Mouse (Mus musculus): ENCODE measurements around the gene Arid3a.

DNA sequence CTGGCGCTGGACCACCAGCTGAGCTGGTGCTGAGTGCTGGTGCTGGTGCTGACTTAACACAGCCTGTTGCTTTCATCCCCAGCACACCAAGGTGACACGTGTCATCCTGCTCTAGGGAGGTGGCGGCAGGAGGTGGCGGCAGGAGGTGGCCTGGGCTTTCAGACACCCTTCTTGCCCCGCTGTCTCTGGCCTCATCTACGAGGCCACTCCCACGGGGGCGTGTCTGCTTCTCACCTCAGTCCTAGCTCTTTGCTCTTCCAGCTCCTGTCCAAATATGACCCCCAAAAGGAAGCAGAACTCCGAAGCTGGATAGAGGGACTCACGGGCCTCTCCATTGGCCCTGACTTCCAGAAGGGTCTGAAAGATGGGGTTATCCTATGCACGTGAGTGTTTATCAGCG is 64.3 kb downstream of the Arid3a start:
- no peak for TF ChIP-seq CTCF (IDR thresholded peaks at IDR 0.05; ENCODE audit: borderline replicate concordance, extremely low read depth, insufficient read depth, insufficient read length)
- TF ChIP-seq POLR2A (IDR thresholded peaks at IDR 0.05; ENCODE audit: borderline replicate concordance, extremely low read depth, insufficient read depth, insufficient read length, poor library complexity, severe bottlenecking) = no peak
